Mouse (Mus musculus) cerebral cortex, adult 2 months (tissue): ENCODE data around the gene Olfr1214.

Experiments used
- WGBS: fragments of 180-500 bp; shearing (Covaris S2); methylation state at CpG from one replicate; pipeline ENCODE4 v1.1.7; 2018; 5-methylcytosine and 5-hydroxymethylcytosine counted together

Gene Olfr1214

DNA sequence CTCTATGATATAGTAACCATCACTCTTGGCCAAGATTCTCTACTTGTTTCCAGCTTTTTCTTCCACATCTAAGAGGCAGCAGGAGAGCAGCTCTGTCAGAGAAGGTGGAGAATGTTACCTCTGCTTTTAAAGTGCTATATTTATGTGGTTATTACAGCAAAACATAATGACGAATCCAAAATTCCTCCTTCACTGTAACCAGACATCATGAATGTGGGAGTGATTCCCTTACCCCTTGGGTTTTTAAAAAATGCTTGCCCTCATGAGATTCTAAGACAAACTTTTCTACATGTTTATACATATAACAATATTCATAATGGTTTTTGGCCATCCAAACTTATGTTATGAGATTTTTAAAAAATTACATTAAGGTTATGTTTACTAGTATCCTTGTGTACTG, at the start of gene Olfr1214:
Gene Olfr1214, minus strand, starts transcription at position 101 of the 400 bp plus-strand sequence.
- WGBS, result 75% methylated on average over 1 of the region's 1 CpGs

GRCm38 (mm10) chr2:89031965-89032364, 39.5 kb upstream of the Olfr1214 start, which contains the start of gene Olfr1217:
Gene Olfr1217, minus strand, starts transcription at chr2:89032065.
- 65% methylated on average over 2 of the region's 2 CpGs for WGBS

- 81% methylated on average over 3 of the region's 3 CpGs for WGBS
Observed at GRCm38 (mm10) chr2:89021436-89021835, 29.0 kb upstream of the Olfr1214 start.

DNA sequence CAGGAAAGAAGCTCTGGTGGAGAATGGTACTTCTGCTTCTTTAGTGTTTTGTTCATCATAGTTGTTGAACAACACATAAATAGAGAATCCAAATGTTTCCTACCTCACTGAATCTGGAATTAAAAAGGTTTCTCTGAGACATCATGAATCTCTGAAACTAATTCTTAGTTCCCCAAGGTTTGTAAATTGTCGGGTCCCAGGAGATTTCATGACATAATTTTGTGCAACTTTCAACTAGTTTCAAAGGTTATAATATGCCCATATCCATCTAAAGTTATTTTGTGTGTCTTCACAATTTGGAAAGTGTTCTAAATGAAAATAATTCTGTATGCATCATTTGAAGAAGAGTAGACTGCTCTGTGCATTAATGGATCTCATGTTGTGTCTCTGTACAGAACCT, 25.8 kb upstream of the Olfr1214 start, which contains the start of gene Olfr1216:
Gene Olfr1216, minus strand, starts transcription at position 101 of the 400 bp plus-strand sequence.
- 68% methylated on average over 1 of the region's 1 CpGs for WGBS

DNA sequence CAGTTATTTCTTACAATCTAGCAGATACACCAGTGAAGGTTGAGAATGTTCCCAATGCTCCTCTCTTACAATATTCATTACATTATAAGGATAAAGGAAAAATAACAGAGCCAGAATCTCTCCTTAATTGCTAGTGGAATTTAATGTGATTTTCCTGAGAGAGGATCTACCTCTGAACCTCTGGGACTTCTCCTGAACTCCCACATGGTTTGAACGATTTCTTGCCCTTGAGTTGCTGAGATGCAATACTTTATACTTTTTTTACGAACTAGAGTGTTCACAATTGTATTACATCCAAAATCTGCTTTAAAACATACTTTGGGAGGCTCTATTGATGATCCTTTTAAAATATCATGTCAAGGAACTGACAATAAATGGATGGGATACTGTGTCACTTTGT, 14.4 kb upstream of the Olfr1214 start, which contains the start of gene Olfr1215:
Gene Olfr1215, minus strand, starts transcription at position 101 of the 400 bp plus-strand sequence.
- 69% methylated on average over 2 of the region's 2 CpGs for WGBS

DNA sequence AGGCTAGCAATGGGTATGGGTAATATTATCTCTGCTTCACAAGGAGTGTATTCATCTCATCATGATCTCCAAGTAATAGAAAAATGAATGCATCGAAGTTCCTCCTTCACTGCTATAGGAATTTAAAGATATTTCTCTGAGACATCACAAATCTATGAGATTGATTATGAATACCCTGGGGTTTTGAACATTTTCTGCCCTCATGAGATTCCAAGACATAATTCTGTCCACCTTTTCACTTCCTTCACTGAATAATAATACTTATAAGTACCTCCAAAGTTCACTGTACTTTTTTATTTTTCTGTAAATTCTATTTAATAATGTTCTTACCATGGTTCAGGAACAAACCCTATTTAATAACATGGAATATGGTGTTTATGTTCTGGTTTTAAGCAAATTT, 12.3 kb downstream of the Olfr1214 start, which contains the start of gene Gm13762:
Gene Gm13762, minus strand, starts transcription at position 101 of the 400 bp plus-strand sequence.
- 91% methylated on average over 1 of the region's 1 CpGs for WGBS

GRCm38 (mm10) chr2:88953669-88954068, 38.8 kb downstream of the Olfr1214 start, which contains the start of gene Olfr1212:
Gene Olfr1212, plus strand, starts transcription at chr2:88953969.

GRCm38 (mm10) chr2:88938011-88938410, 54.4 kb downstream of the Olfr1214 start, which contains the start of gene Olfr1211:
Gene Olfr1211, minus strand, starts transcription at chr2:88938111.
- WGBS, result 86% methylated on average over 1 of the region's 1 CpGs
